Mouse (Mus musculus) megakaryocyte-erythroid progenitor cell, adult 5-6 weeks (primary cell): Measurements from ENCODE around the gene Myl7. TPM values are rescaled to one million over a fixed set of nuclear protein-coding genes. Genes with fewer than 3 reads are reported as not detected.
"Not testable (repeated sequence)": the region's sequence is repeated elsewhere in the genome, so short reads cannot be mapped to it uniquely, and the experiment has no call there.

Experiments used
- ATAC-seq: replicated peaks from 2 replicates; pipeline ENCODE4 v1.8.0; 2016; ENCODE audit warnings: mild to moderate bottlenecking, inconsistent platforms; ENCODE audit not compliant: severe bottlenecking, poor library complexity, low FRiP score, low TSS enrichment
- total RNA-seq, 2 experiments: library from RNA; stranded (forward) in 1 of 2; stranded (reverse) in 1 of 2; fragments of 200-1000, 215-1000 nt in 1 of 2; fragments of >200 nt in 1 of 2; fragmentation: Nextera tagmentation in 1 of 2; gene quantifications; 2 replicates each; pipeline ENCODE4 v1.2.3; 2014 to 2017

Gene Myl7
- total RNA-seq, 2 experiments from 2014 or later: not detected

DNA sequence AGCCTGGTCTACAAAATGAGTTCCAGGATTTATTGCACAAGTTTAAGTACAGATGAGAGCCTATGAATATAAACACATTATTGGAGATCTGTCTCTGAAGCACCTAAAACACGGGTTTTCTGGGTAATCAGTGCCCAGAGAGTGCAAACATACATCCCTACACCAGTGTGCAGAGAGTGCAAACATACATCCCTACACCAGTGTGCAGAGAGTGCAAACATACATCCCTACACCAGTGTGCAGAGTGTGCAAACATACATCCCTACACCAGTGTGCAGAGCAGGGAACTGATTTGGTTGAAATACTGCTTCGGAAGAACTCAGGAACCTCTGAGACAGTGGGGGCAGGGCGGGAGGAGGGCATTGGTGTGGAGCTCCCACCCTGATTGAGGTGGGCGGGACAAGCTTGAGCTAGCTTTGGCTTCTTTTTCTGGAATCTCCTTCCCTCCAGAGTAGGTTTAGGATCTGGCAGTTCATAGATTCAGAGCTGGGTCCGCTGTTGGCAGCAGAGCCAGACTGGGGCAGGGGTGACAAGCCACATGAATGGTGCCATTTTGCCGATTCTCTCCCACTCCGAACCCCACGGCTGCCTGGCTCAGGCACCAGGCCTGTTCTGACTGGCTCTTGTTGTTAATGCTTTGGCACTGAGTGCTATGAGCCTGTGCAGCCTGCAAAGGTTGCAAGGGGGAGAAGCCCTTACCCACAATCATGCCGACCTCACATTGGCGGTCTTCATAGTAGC is 7.4 kb upstream of the Myl7 start:
- no peak for ATAC-seq

GRCm38 (mm10) chr11:5904871-5905270 is 6.3 kb upstream of the Myl7 start:
- ATAC-seq: no peak

GRCm38 (mm10) chr11:5904357-5904756 is 5.8 kb upstream of the Myl7 start:
- ATAC-seq: no peak

GRCm38 (mm10) chr11:5903844-5904243 is 5.3 kb upstream of the Myl7 start:
- no peak for ATAC-seq

DNA sequence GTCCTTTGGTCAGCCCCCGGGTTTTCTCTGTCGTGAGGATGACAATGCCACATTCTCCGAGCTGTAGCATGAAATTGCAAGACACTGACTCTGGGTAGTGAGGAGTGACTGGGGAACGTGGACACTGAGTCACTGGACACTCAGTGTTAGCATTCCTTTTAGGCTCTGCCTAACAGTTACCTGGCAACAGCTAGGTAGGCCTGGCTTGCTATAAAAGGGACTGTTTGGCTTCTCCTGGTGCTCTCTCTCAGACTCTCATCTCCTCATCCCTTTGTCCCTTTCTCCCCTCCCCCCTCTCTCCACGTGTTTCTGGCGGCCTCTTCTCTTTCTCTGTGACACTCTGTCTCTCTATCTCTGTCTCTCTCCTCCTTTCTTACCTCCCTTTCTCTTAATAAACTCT is 3.8 kb upstream of the Myl7 start:
- no peak for ATAC-seq

DNA sequence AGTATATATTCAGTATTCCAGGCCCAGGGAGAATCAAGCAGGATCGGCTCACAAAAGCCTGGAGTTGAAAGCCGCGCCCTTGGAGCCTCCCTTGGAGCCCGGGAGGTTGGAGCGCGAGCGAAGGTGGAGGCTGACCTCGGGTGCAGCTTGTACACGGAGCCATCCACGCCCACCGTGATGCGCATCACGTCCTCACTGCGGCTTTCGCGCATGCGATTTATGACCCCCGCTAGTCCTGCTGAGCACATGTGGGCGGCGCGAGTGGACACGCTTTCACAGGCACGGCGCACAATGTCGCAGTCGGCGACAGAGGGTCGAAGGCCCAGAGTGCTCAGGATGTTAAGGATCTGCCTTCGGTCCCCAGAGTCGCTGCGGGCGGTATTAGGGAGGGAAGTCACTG is 3.4 kb upstream of the Myl7 start:
- ATAC-seq: no peak

GRCm38 (mm10) chr11:5901320-5901719 is 2.7 kb upstream of the Myl7 start:
- no peak for ATAC-seq

DNA sequence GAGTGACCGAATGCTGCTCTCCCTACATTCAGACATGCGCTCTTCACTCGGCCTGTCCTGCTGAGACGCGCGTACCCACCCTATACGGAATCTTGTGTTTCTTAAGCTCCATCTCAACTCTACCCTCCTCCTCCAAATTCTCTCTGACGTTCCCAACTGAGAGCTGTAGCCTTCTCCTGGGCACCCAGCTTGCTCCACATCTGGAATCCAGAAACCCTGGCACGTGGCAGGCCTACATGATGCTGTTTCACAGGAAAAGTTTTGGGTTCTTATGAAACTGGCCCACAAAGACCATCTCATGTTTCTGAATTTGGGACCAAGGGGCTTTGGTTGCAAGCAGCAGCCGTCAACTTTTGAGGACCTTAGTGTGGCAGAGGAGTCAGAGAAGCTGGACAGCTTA is 704 bp upstream of the Myl7 start:
- no peak for ATAC-seq

DNA sequence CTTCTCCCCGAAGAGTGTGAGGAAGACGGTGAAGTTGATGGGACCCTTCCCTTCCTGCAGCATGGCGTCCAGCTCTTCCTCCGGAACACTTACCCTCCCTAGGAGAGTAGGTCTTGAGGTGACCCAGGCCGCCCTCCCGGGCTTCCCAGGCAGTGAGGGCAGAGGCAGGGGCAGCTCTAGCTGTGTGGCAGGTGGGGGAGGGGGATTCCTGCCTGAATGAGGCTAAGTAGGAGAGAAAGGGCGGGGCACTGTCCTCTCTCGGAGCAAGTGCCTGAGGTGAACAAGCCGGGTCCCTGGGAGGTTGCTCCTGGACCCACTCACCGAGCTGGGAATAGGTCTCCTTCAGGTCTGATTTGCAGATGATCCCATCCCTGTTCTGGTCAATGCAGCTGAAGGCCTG is 743 bp downstream of the Myl7 start:
- no peak for ATAC-seq

DNA sequence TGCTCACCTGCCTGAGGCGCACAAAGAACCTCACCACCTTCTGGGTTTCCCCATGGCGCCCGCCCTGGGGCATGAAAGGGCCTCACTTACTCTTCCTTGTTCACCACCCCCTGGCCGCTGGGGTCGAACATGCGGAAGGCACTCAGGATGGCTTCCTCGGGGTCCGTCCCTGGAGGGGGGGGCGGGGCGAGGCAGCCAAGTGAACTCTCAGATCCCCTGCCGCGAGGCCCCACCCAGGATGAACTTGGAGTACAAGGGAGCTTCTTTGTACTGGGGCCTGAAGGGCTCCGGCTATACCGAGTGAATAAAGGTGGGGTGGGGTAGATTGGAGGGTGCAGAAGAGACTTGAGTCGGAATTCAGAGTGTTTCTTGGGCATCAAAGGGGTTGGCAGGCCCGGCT is 1.4 kb downstream of the Myl7 start:
- no peak for ATAC-seq

GRCm38 (mm10) chr11:5893807-5894206 is 4.8 kb downstream of the Myl7 start:
- ATAC-seq: no peak

DNA sequence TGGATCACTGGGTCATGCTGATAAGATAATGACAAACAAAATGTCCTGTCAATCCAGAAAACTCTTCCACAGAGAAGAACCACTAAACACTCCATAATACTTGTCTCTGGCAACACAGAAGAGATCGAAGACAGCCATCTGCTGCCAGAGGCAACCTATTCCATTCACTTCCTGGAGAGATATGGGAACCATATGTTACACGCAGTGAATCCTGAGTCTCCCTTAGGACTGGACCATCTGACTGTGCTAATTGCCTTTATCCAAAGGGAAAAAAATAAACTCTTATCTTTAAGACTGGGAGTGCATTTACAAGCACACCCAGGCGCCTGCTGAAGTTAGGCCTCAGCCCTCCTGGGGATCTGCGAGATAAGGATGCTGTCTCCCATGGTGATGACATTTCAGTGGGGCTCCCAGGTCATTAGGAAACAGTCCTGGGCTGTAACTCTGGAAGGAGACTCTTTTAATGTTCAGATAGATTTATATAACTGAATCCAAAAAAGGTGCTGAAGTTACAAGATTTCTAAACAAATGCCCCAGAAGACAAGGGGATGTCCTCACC is 5.7 kb downstream of the Myl7 start:
- ATAC-seq: no peak

DNA sequence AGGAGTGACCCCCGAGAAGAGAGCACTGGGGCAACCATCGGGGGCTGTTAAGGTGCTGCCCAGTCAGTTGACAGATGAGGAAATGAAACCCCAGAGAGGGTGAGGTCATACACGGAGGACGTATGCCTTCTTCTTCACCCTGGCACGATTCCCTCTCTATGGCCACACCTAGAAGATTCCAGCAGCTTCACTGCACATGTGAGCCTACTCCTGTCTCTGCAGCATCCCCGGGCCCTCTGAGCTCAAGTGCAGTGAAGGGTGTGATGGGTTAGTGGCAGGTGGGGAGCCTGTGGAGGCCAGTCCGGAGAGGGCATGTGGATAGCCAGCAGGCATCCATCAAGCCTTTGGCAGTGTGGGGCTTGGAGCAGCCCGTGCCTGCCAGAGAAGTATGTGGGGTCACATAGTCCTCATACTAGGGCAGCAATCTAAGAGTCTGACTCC is 6.4 kb downstream of the Myl7 start:
- no peak for ATAC-seq

GRCm38 (mm10) chr11:5888563-5888962 is 10.0 kb downstream of the Myl7 start:
- ATAC-seq: not testable (repeated sequence)

DNA sequence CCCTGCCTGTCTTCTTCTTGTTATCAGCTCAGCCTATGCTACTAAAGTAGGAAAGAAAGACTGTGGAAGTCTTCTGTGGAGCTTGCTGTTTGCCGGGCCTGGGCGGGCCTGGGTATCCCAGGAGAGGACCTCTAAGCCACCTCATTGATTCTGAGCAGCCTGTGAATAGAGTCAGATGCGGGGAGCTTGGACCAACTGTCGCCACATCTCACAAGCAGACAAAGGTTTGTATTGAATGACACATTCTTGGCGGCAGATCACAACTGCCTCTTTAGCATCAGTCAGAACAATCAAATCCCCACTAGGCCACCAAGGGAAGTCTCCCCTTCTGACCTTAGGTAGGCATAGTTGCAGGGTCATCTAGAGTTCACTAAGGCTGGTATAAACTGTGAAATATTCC is 11.3 kb downstream of the Myl7 start:
- no peak for ATAC-seq

DNA sequence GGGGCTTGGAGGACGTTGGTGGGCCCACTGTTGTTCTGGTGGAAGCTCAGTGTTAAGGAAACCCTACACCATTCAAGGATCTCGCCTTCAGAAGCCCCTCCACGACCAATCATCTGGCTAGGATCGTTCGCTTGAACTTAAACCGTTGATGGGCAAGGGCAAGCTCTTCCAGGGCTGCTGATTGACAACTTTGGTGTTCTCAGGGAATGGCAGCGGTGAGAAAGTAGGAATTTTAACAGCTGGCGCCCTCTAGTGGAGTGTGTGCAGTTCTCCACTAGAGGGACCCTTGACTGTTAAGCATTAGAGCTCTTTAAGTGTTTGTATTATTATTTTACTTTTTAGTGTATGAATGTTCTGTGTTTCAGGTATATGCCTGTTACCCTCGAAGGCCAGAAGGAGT is 12.4 kb downstream of the Myl7 start:
- peak; percentile 63 for ATAC-seq

GRCm38 (mm10) chr11:5882518-5882917 is 16.1 kb downstream of the Myl7 start:
- no peak for ATAC-seq

DNA sequence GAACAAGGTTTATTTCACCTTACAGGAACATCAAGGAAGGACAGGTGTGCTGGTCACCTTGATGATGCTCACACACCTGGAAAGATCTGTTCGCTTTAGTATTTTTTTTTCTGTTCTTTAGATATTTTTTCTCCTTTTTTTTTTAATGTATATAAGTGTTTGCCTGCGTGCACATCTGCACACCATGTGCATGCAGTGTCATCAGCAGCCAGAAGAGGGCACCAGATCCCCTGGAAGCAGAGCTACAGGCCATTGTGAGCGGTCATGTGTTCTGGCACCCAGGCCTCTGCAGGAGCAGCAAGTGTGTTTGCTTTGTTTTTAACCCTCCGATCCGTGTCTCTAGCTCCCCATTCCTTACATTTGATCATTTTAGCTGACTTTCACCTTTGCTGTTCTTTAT is 18.7 kb downstream of the Myl7 start:
- ATAC-seq: no peak

GRCm38 (mm10) chr11:5878661-5879060 is 19.9 kb downstream of the Myl7 start:
- no peak for ATAC-seq

DNA sequence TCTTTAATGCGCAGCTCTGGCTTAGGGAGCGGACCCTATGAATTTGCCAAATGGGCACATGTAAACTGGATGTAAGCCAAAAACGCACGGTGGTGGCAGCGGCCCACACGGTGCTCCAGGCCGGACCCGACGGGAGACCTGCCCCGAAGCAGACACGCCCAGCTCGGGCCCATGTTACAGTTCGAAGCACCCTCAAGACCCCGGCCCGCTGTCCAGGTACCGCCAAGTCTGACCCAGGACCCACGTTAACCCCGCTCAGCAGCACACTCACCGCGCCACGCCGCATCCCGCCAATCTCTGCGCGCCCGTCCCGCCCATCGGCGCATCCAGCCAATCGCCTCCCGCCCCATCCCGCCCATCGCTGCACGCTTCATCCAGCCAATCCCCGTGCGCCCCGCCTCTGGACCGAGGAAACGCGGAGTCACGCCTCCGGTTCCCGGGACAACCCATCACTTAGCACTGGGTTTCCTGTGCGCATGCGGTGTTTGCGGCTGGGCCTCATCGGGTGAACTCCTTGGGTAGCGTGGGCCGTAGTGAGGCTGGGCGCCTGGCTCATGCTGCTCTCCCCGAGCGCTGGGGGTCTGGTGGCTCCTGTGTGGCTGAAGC is 20.6 kb downstream of the Myl7 start, which contains the start of gene Pold2:
Pold2 (minus strand) TSS at position 372 of the 606 bp plus-strand sequence.
- ATAC-seq: peak; percentile 95

- ATAC-seq: no peak
Measured at GRCm38 (mm10) chr11:5877421-5877820, 21.2 kb downstream of the Myl7 start.
